Mouse (Mus musculus): Measurements from ENCODE around the gene AF067061.
"Not testable (repeated sequence)": the region's sequence is repeated elsewhere in the genome, so short reads cannot be mapped to it uniquely, and the experiment has no call there.

GRCm38 (mm10) chr13:120215847-120216246 is 47.1 kb upstream of the AF067061 start, which contains the start of gene Gm21762:
- TF ChIP-seq CTCF (conservative IDR thresholded peaks at IDR 0.05; ENCODE audit: insufficient read depth, insufficient read length, low read depth, low read length); POLR2A (IDR thresholded peaks at IDR 0.05; ENCODE audit: low read depth, low read length): not testable (repeated sequence)

Data from kidney, adult 2 months (tissue).